Mouse (Mus musculus) lung, embryonic 14.5 days (tissue): ENCODE results near the gene Pgrmc2. TPM values are rescaled to one million over a fixed set of nuclear protein-coding genes. Genes with fewer than 3 reads are reported as not detected.

Source experiments
- ATAC-seq: fragments of 200-750 bp; cut with Nextera tagmentation; 2 replicates; pipeline ENCODE4 v1.8.0; 2017; ENCODE audit warnings: mild to moderate bottlenecking, moderate TSS enrichment, moderate library complexity; ENCODE audit not compliant: insufficient read depth
- DNase-seq: peaks from one replicate; pipeline ENCODE4 v3.0.0-alpha.2; 2015
- H3K27ac ChIP-seq: fragments of 300-500 bp; sonication (generic); 2 replicates; pipeline ENCODE4 v1.5.1; 2014; ENCODE audit warnings: low read depth, mild to moderate bottlenecking, moderate library complexity
- H3K27me3 ChIP-seq: fragments of 300-500 bp; sonication (generic); 2 replicates; pipeline ENCODE4 v1.6.1; 2014; ENCODE audit warnings: low read length, control low read depth; ENCODE audit not compliant: insufficient read depth
- H3K36me3 ChIP-seq: fragments of 300-500 bp; sonication (generic); 2 replicates; pipeline ENCODE4 v1.6.1; 2014; ENCODE audit warnings: control low read depth; ENCODE audit not compliant: insufficient read depth
- H3K4me1 ChIP-seq: fragments of 300-500 bp; sonication (generic); 2 replicates; pipeline ENCODE4 v1.6.1; 2014; ENCODE audit warnings: antibody characterized with exemption, control low read depth; ENCODE audit not compliant: insufficient read depth
- H3K4me2 ChIP-seq: fragments of 300-500 bp; sonication (generic); 2 replicates; pipeline ENCODE4 v1.6.1; 2014; ENCODE audit warnings: mild to moderate bottlenecking
- H3K4me3 ChIP-seq: fragments of 300-500 bp; sonication (generic); 2 replicates; pipeline ENCODE4 v1.5.1; 2014; ENCODE audit warnings: low read depth, low read length
- H3K9ac ChIP-seq: fragments of 300-500 bp; sonication (generic); 2 replicates; pipeline ENCODE4 v1.6.1; 2014
- H3K9me3 ChIP-seq: fragments of 300-500 bp; sonication (generic); 2 replicates; pipeline ENCODE4 v1.6.1; 2016; ENCODE audit warnings: low read depth, low read length, control low read depth
- CTCF ChIP-seq: IDR thresholded peaks from 2 replicates; pipeline ENCODE4 v1.5.1; 2016; ENCODE audit warnings: antibody characterized with exemption, low read depth
- WGBS: fragments of 180-500 bp; shearing (Covaris S2); extraction: QIAGEN DNeasy Blood & Tissue Kit; methylation state at CpG from one replicate; pipeline ENCODE4 v1.1.7; 2014; 5-methylcytosine and 5-hydroxymethylcytosine counted together
- polyA plus RNA-seq: library from polyadenylated mRNA; unstranded; fragments of >200 nt; fragmentation: Nextera tagmentation; extraction: Ambion mirVana; gene quantifications from 2 replicates; pipeline ENCODE4 v1.2.1, GENCODE M21; 2014

Pgrmc2 gene
- polyA plus RNA-seq, 1 experiment from 2014 or later, result 26.5 TPM

GRCm38 (mm10) chr3:41031286-41032210 lies 51.3 kb downstream of the Pgrmc2 start:
- H3K9ac ChIP-seq, result no peak overlapping the region
- no peaks in the 10 kb centered on the region for H3K36me3 ChIP-seq
- WGBS, result 66% methylated on average over 12 of the region's 12 CpGs
- no peak for DNase-seq
- H3K4me2 ChIP-seq, result no peak overlapping the region
- TF ChIP-seq CTCF, result no peak
- no peaks in the 10 kb centered on the region for H3K9me3 ChIP-seq
- H3K27ac ChIP-seq, result no peak overlapping the region
- H3K4me3 ChIP-seq, result no peak overlapping the region
- no peaks in the 10 kb centered on the region for H3K27me3 ChIP-seq
- no peak for ATAC-seq
- no peaks in the 10 kb centered on the region for H3K4me1 ChIP-seq

- H3K9me3 ChIP-seq, result no peaks in the 10 kb centered on the region
- H3K4me3 ChIP-seq, result no peak overlapping the region
- no peak overlapping the region for H3K27ac ChIP-seq
- DNase-seq, result no peak
- H3K9ac ChIP-seq, result no peak overlapping the region
- no peaks in the 10 kb centered on the region for H3K27me3 ChIP-seq
- WGBS, result 82% methylated on average over 1 of the region's 1 CpGs
- no peak overlapping the region for H3K4me2 ChIP-seq
- no peaks in the 10 kb centered on the region for H3K4me1 ChIP-seq
- ATAC-seq, result no peak
- TF ChIP-seq CTCF, result no peak
- H3K36me3 ChIP-seq, result no peaks in the 10 kb centered on the region
Measured at GRCm38 (mm10) chr3:41030705-41031104, 52.1 kb downstream of the Pgrmc2 start.

DNA sequence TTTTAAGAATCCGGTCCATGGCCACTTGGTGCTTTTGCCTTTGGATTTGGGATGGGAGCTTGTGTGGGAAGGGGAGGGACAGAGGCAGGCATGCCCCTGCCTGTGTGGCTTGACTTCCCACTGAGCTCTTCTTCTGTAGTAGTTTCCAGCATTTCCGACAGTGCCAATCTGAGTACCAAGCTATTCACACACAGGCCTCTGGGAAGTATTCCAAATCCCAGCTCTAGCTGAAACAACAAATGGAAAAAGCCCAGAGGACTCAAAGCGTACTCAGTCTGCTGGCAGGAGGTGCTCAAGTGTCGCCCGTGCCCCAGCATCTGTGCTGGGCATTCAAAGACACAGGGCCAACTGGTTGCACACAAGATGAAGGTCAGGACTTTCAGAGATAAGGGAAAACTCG lies 60.9 kb downstream of the Pgrmc2 start:
- Histone ChIP-seq H3K36me3 (no peaks in the 10 kb centered on the region), H3K27me3 (no peaks in the 10 kb centered on the region), H3K27ac (no peak overlapping the region), H3K9ac (no peak overlapping the region), H3K4me3 (no peak overlapping the region), H3K4me2 (no peak overlapping the region), H3K4me1 (no peaks in the 10 kb centered on the region), H3K9me3 (no peaks in the 10 kb centered on the region)
- WGBS, result 58% methylated on average over 6 of the region's 6 CpGs
- TF ChIP-seq CTCF, result no peak
- ATAC-seq, result no peak
- DNase-seq, result no peak

DNA sequence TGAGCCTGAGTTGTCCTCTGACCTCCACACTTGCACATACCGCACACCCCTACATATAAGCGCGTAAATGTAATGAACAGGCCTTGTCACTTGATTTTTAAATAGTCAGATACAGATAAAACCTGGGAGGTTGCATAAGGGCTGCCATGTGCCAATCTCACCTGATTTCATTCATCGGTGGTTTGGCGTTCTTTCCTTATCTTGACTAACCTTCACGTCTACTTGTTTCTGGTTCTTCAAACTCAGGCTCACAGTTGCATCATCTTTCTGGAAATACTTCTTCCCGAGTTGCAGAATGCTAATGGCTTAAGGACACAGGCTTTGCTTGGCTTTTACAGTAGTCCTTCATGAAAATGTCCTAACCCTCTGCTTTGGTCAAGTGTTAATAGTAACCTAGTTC lies 62.2 kb downstream of the Pgrmc2 start:
- no peaks in the 10 kb centered on the region for H3K4me1 ChIP-seq
- no peaks in the 10 kb centered on the region for H3K9me3 ChIP-seq
- WGBS, result 84% methylated on average over 7 of the region's 7 CpGs
- no peak for TF ChIP-seq CTCF
- ATAC-seq, result no peak
- no peaks in the 10 kb centered on the region for H3K36me3 ChIP-seq
- H3K4me3 ChIP-seq, result no peak overlapping the region
- DNase-seq, result no peak
- H3K9ac ChIP-seq, result no peak overlapping the region
- no peak overlapping the region for H3K27ac ChIP-seq
- no peaks in the 10 kb centered on the region for H3K27me3 ChIP-seq
- H3K4me2 ChIP-seq, result no peak overlapping the region

- no peak for TF ChIP-seq CTCF
- 40% methylated on average over 3 of the region's 3 CpGs for WGBS
- Histone ChIP-seq H3K4me3 (no peak overlapping the region), H3K4me1 (no peaks in the 10 kb centered on the region), H3K9ac (no peak overlapping the region), H3K27ac (no peak overlapping the region), H3K27me3 (no peaks in the 10 kb centered on the region), H3K4me2 (no peak overlapping the region), H3K9me3 (no peaks in the 10 kb centered on the region), H3K36me3 (no peaks in the 10 kb centered on the region)
- no peak for ATAC-seq
- DNase-seq, result no peak
Measured at GRCm38 (mm10) chr3:41018022-41018608, 64.7 kb downstream of the Pgrmc2 start.

Other genes with a start within 250 kb of the Pgrmc2 start
- gene Mfsd8, start 236.2 kb downstream of the Pgrmc2 start, polyA plus RNA-seq, result 7.1 and 8.6 TPM in 2 replicates
- gene Abhd18, start 236.1 kb downstream of the Pgrmc2 start, polyA plus RNA-seq, result 5.8 and 6.3 TPM in 2 replicates
- 0.18 and 0.27 TPM in 2 replicates for gene 1700034I23Rik, start 180.5 kb downstream of the Pgrmc2 start, polyA plus RNA-seq
- 2.5 and 2.9 TPM in 2 replicates for gene Larp1b, start 133.2 kb downstream of the Pgrmc2 start, polyA plus RNA-seq